In genomic region chr11:111326915-111327314, GRCm38 (mm10) we compare ENCODE assay signal across 22 mouse cellular contexts.
A peak's percentile ranks its signal among the peaks of the same experiment; 100 is the strongest.
DNase-seq lines count a peak whose midpoint lies in the region; ATAC-seq and TF ChIP-seq lines count a peak whose summit lies in the region.
"Had no signal": no experiment of that assay in that cellular context is flagged by ENCODE, and none has a peak within 500 bp of the region (broad histone marks: within the 10 kb centered on the region; RNA-seq: fewer than 3 reads in every experiment).

No protein-coding gene starts in this region.

- ATAC-seq in granulocyte monocyte progenitor cell, adult 5-6 weeks (replicated peaks; ENCODE audit: poor library complexity, severe bottlenecking), result peak; percentile 88
- peak; percentile 77 for ATAC-seq in megakaryocyte progenitor cell, adult 5-6 weeks (replicated peaks; ENCODE audit: poor library complexity)
- ATAC-seq: CD4-positive, CD25-positive, alpha-beta regulatory T cell, adult 4 months; forebrain, embryonic 14.5 days; forebrain, embryonic 16.5 days had no signal

- H3K4me3 ChIP-seq in CH12.LX (replicated peaks in 1 of 3; ENCODE audit: low read depth in 2 of 3, low read length in 2 of 3, poor library complexity in 1 of 3), result no peak overlapping the region
- no peak overlapping the region for H3K4me3 ChIP-seq in forebrain, embryonic 10.5 days
- H3K4me3 ChIP-seq: embryonic facial prominence, embryonic 10.5 days; embryonic facial prominence, embryonic 12.5 days; forebrain, embryonic 12.5 days had no signal

- dilution Hi-C loops in CH12.LX (cut with MboI; ENCODE audit: extremely low pct_ligation_motif_present, extremely low pct_unique_long_range_greater_than_20kb, low sequenced_read_pairs), result no loop called here

- TF ChIP-seq CTCF in CH12.LX (conservative IDR thresholded peaks at IDR 0.05 in 1 of 2, IDR thresholded peaks at IDR 0.05 in 1 of 2; ENCODE audit: low read depth in 2 of 2, low read length in 2 of 2), result no peak

- no peak for TF ChIP-seq RAD21 in CH12.LX (IDR thresholded peaks at IDR 0.05; ENCODE audit: low read depth, low read length)

- TF ChIP-seq POLR2A in CH12.LX (IDR thresholded peaks at IDR 0.05; ENCODE audit: low read depth, low read length), result no peak

- 82% methylated on average over 3 of the region's 3 CpGs for WGBS in forebrain, embryonic 10.5 days

- H3K36me3 ChIP-seq in CH12.LX (replicated peaks in 1 of 2; ENCODE audit: control insufficient read depth in 1 of 2, insufficient read depth in 1 of 2, low read length in 1 of 2), result no peaks in the 10 kb centered on the region
- no peaks in the 10 kb centered on the region for H3K36me3 ChIP-seq in forebrain, embryonic 10.5 days (replicated peaks)
- H3K36me3 ChIP-seq: embryonic facial prominence, embryonic 10.5 days; embryonic facial prominence, embryonic 12.5 days; forebrain, embryonic 12.5 days had no signal

- H3K4me1 ChIP-seq in CH12.LX (ENCODE audit: control insufficient read depth in 1 of 2, insufficient read depth in 2 of 2), result peaks cover 6 to 60% of the 10 kb centered on the region in 2 experiments; a peak in 3 of 4 replicates
- no peaks in the 10 kb centered on the region for H3K4me1 ChIP-seq in forebrain, embryonic 10.5 days
- H3K4me1 ChIP-seq: embryonic facial prominence, embryonic 12.5 days; forebrain, embryonic 12.5 days had no signal

- H3K27me3 ChIP-seq in CH12.LX (replicated peaks), result no peaks in the 10 kb centered on the region
- H3K27me3 ChIP-seq in forebrain, embryonic 10.5 days (ENCODE audit: poor library complexity, severe bottlenecking), result no peaks in the 10 kb centered on the region
- H3K27me3 ChIP-seq: embryonic facial prominence, embryonic 12.5 days; forebrain, embryonic 12.5 days had no signal

- H3K4me2 ChIP-seq in CH12.LX (ENCODE audit: insufficient read depth, low read depth, poor library complexity, severe bottlenecking), result no peak overlapping the region
- H3K4me2 ChIP-seq: embryonic facial prominence, embryonic 12.5 days; forebrain, embryonic 12.5 days had no signal

- 0 out of 2 replicates have a peak, but pooled peaks have one; percentile 25 for TF ChIP-seq EP300 in CH12.LX (IDR thresholded peaks at IDR 0.05; ENCODE audit: low read length)

- no peak overlapping the region for H3K9ac ChIP-seq in CH12.LX (ENCODE audit: insufficient read depth, low read depth)
- H3K9ac ChIP-seq: embryonic facial prominence, embryonic 12.5 days; forebrain, embryonic 12.5 days had no signal

- H3K27ac ChIP-seq in CH12.LX (ENCODE audit: insufficient read depth, low read depth), result no peak overlapping the region
- no peak overlapping the region for H3K27ac ChIP-seq in forebrain, embryonic 10.5 days
- H3K27ac ChIP-seq: embryonic facial prominence, embryonic 10.5 days; embryonic facial prominence, embryonic 12.5 days; forebrain, embryonic 12.5 days had no signal

- peak; percentile 8 for DNase-seq in layer of hippocampus, adult 9-10 months (ENCODE audit: low spot score)
- no peak for DNase-seq in layer of hippocampus, adult 11-12 months (ENCODE audit: low spot score)
- no peak for DNase-seq in CH12.LX (ENCODE audit: extremely low read depth)
- DNase-seq in yolk sac, embryonic 10.5 days (ENCODE audit: low spot score), result no peak
- DNase-seq in forebrain, embryonic 10.5 days (ENCODE audit: extremely low spot score, low spot score), result no peak
- DNase-seq: adrenal gland, adult 2 months; adrenal gland, postnatal 14 days; B cell, adult 2 months; cerebellum, adult 11 months; cerebellum, adult 18-20 months; cerebellum, adult 8-10 months; cerebellum, adult 9-11 months; cerebellum, postnatal 14 days; cerebellum, postnatal 36 days had no signal

- in situ Hi-C loops in CH12.LX (cut with MboI; ENCODE audit: low pct_ligation_motif_present, low pct_unique_long_range_greater_than_20kb, low sequenced_read_pairs), result no loop called here

- H3K9me3 ChIP-seq in CH12.LX (replicated peaks; ENCODE audit: low read length), result no peaks in the 10 kb centered on the region
- no peaks in the 10 kb centered on the region for H3K9me3 ChIP-seq in forebrain, embryonic 10.5 days
- H3K9me3 ChIP-seq: embryonic facial prominence, embryonic 10.5 days; embryonic facial prominence, embryonic 12.5 days; forebrain, embryonic 12.5 days had no signal

- no peaks in the 10 kb centered on the region for H3K79me2 ChIP-seq in CH12.LX (replicated peaks; ENCODE audit: control insufficient read depth, extremely low read depth, insufficient read depth, poor library complexity, severe bottlenecking)

TF ChIP-seq in CH12.LX, 34 proteins besides CTCF, POLR2A, EP300 and RAD21:
- no peak for TF ChIP-seq ZNF384 (IDR thresholded peaks at IDR 0.05; ENCODE audit: low read depth, low read length)
